Mouse (Mus musculus) cortical plate, adult 2 months (tissue): ENCODE measurements around the gene Supt5.

Experiments used
- CTCF ChIP-seq: fragments of 200-500 bp; IDR thresholded peaks from 2 replicates; pipeline ENCODE4 v1.5.1; 2011; ENCODE audit warnings: mild to moderate bottlenecking, control low read depth, low read length; ENCODE audit not compliant: insufficient read depth; ENCODE audit errors: extremely low read depth
- POLR2A ChIP-seq: fragments of 200-500 bp; IDR thresholded peaks from 2 replicates; pipeline ENCODE4 v1.6.1; 2011; ENCODE audit warnings: mild to moderate bottlenecking, low read length, control low read depth; ENCODE audit not compliant: insufficient read depth; ENCODE audit errors: extremely low read depth

DNA sequence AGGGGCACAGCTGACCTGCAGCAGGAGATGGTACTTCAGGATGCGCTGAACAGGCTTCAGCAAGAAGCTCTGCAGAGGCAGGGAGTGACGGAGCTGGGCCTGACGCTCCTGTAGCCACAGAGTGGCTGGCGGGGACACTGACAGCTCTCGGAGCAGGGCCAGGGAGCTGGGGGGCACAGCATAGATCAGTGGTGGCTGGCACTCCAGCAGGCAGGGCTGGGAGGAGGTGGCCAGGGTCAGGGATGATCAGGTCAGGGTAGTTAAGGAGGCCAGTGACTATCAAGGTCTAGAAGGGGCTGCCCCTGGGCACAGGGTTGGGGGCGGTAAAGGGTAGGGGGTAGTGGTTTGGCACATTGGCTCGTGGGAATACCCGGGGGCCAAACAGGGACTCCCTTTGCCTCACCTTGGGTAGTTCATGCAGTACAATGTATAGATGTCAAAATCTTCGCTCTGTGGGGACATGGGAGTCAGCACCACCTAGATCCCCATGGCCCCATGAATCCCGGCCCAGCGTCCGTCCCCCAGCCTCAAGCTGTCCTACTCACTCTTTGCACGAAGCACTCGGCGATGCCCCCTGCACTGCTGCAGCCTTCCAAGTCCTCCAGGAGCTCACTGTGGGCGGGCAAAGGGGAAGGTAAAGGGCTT is 29.9 kb upstream of the Supt5 start:
- TF ChIP-seq POLR2A = no peak
- no peak for TF ChIP-seq CTCF
